Mouse (Mus musculus) small intestine, adult 2 months (tissue): ENCODE measurements at regions not wholly inside any gene's neighbourhood (a gene's known extent, or its start where the extent isn't known, plus 50 kb on each side); places are given as distances from the start of the nearest gene placed in this dataset.

ENCODE experiments used
- H3K27ac ChIP-seq: fragments of 200-500 bp; 2 replicates; pipeline ENCODE4 v1.5.1; 2012; ENCODE audit warnings: low read depth, low read length, control low read depth, inconsistent platforms; ENCODE audit not compliant: insufficient read depth
- H3K27me3 ChIP-seq: fragments of 200-500 bp; 2 replicates; pipeline ENCODE4 v1.6.1; 2012; ENCODE audit warnings: mild to moderate bottlenecking, moderate library complexity, low read length, inconsistent platforms; ENCODE audit not compliant: control insufficient read depth, insufficient read depth
- H3K36me3 ChIP-seq: fragments of 200-500 bp; 2 replicates; pipeline ENCODE4 v1.6.1; 2012; ENCODE audit warnings: mild to moderate bottlenecking, low read length, control low read depth, inconsistent platforms; ENCODE audit not compliant: control insufficient read depth, insufficient read depth
- H3K4me1 ChIP-seq: fragments of 200-500 bp; 2 replicates; pipeline ENCODE4 v1.6.1; 2012; ENCODE audit warnings: low read length, inconsistent platforms, mixed read lengths; ENCODE audit not compliant: control insufficient read depth, insufficient read depth, insufficient read length
- H3K4me3 ChIP-seq: fragments of 200-500 bp; 2 replicates; pipeline ENCODE4 v1.5.1; 2012; ENCODE audit warnings: low read depth, mild to moderate bottlenecking, control low read depth, inconsistent platforms, low read length, moderate library complexity
- CTCF ChIP-seq: fragments of 200-500 bp; IDR thresholded peaks from 2 replicates; pipeline ENCODE4 v1.5.1; 2012; ENCODE audit warnings: low read depth, mild to moderate bottlenecking, control low read depth, inconsistent platforms, low read length, moderate library complexity, mixed read lengths; ENCODE audit not compliant: insufficient replicate concordance, insufficient read length; ENCODE audit errors: extremely low read depth
- POLR2A ChIP-seq: fragments of 200-500 bp; IDR thresholded peaks from 2 replicates; pipeline ENCODE4 v1.6.1; 2012; ENCODE audit warnings: low read depth, mild to moderate bottlenecking, control low read depth, inconsistent platforms, low read length, moderate library complexity
- WGBS: fragments of 180-500 bp; shearing (Covaris S2); methylation state at CpG from one replicate; pipeline ENCODE4 v1.1.7; 2018; 5-methylcytosine and 5-hydroxymethylcytosine counted together

DNA sequence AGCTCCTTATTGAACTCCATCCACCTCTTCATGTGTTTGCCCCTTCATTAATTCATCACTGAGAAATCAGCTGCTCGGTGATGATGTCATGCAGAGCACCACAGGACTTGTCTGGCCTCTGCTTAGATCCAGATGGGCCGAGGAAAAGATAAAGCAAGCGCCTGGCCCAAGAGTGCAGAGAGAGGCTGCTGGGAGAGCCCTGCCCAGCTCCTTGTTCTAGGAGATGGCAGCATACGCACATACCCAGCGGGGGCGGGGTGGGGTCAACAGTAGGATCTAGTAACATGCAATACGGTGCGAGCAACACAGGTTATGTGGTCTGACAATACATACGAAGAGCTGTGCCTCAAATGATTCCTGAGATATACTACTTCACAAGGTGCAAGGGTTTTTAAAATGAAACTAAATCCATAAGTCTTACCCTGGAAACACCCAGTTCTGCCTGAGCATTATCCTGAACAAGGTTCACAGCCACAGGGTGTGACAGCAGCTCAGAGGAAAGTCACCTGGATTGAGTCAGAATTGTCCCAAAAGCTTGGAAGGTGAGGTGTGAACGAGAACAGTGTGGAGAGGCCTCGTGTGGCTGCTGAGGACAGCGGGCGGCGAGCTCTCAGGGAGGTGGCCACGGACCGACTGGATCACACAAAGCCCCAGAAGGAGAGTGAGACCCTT is 62.0 kb upstream of the Calm2 start:
- Histone ChIP-seq H3K4me3 (peak overlapping the region; percentile 20; the same call in 1 of the 2 replicates), H3K4me1 (peaks cover 18% of the 10 kb centered on the region), H3K27ac (peak overlapping the region; percentile 93), H3K27me3 (no peaks in the 10 kb centered on the region), H3K36me3 (no peaks in the 10 kb centered on the region)
- TF ChIP-seq POLR2A (no peak; the same call in 1 of the 2 replicates), CTCF (no peak)
- 39% methylated on average over 16 of the region's 16 CpGs for WGBS

DNA sequence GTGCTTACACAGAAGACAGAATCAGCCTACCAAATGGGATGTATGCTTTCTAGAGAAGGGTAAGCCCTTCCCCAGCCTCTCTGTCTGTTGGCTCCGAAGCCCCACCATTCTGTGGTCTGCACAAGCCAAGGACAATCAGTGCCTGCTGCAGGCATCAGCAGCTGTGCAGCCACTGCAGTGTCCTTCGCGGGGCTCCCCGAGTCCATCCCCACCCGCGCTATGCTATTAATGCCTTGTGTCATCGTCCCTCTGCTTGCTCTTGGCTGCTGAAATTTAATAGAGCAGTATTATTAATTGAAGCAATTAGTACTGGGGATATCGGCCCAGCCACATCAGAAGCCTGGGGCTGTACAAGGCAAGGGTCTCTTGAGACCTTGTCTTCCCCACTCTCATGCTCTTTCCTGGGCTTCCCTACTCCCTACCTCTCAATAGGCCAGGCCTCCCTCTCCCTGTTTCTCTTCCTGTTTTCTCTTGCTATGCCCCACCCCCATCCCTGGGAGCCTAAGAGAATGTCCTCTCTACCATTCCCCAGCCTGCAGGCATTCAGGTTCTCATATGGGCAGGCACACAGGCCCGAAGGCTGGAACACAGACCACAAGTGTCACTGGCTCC is 65.4 kb upstream of the Calm2 start:
- peaks cover 26% of the 10 kb centered on the region for H3K4me1 ChIP-seq
- WGBS = 76% methylated on average over 9 of the region's 9 CpGs
- H3K4me3 ChIP-seq = no peak overlapping the region
- H3K27me3 ChIP-seq = no peaks in the 10 kb centered on the region
- no peak for TF ChIP-seq POLR2A
- TF ChIP-seq CTCF = no peak
- no peaks in the 10 kb centered on the region for H3K36me3 ChIP-seq
- H3K27ac ChIP-seq = no peak overlapping the region

- peak overlapping the region; percentile 54 for H3K27ac ChIP-seq
- TF ChIP-seq CTCF = no peak
- TF ChIP-seq POLR2A = no peak
- 14% methylated on average over 11 of the region's 11 CpGs for WGBS
- H3K27me3 ChIP-seq = no peaks in the 10 kb centered on the region
- H3K4me1 ChIP-seq = peaks cover 19% of the 10 kb centered on the region
- no peak overlapping the region for H3K4me3 ChIP-seq
- no peaks in the 10 kb centered on the region for H3K36me3 ChIP-seq
Measured at GRCm38 (mm10) chr17:87513822-87514221, 67.1 kb upstream of the Calm2 start.

GRCm38 (mm10) chr17:87514366-87515126 is 67.8 kb upstream of the Calm2 start:
- Histone ChIP-seq H3K4me3 (no peak overlapping the region), H3K27ac (peak overlapping the region; percentile 54), H3K4me1 (peaks cover 19% of the 10 kb centered on the region), H3K27me3 (no peaks in the 10 kb centered on the region), H3K36me3 (no peaks in the 10 kb centered on the region)
- TF ChIP-seq POLR2A (no peak), CTCF (no peak)
- WGBS = 40% methylated on average over 6 of the region's 6 CpGs

DNA sequence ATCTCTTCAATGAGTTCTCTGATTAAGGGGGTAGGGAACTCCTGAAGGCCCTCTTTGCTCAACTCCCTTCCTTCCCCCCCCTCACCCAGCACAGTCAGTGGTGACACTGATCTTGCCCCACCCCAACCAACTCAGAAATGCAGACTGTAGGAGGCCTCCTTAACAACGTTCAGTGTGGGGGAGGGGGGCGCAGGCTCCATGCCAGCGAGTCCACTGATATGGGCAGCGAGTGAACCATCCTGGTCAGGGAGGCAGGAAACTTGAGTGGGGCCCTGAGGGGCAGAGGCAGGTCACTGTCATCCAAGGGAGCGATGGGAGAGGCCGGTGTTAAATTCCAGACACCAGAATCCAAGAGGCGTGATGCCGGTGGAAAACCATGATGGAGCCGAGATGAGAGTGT is 70.5 kb upstream of the Calm2 start:
- Histone ChIP-seq H3K27me3 (no peaks in the 10 kb centered on the region), H3K27ac (no peak overlapping the region), H3K4me3 (no peak overlapping the region), H3K36me3 (no peaks in the 10 kb centered on the region), H3K4me1 (peaks cover 24% of the 10 kb centered on the region)
- WGBS = 53% methylated on average over 9 of the region's 9 CpGs
- TF ChIP-seq POLR2A (no peak), CTCF (no peak)

DNA sequence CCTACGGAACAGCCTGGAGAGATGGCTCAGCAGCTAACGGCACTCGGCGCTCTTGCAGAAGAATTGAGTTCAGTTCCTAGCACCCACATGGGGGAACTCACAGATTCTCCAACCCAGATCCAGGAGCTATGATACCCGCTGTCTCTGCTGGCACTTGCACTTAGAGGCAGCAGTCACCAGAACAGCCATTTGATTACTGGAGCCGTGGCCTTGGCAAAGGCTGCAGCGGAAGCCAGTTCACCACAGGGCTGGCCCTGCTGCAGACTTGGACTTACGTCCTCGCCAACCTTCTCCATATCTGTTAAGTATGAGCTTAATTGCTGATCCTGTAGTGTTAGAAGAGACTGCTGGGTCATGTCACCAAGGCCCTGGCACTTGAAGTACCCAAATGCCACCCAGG is 72.7 kb upstream of the Calm2 start:
- no peak overlapping the region for H3K4me3 ChIP-seq
- TF ChIP-seq CTCF (no peak), POLR2A (no peak)
- 71% methylated on average over 9 of the region's 9 CpGs for WGBS
- no peaks in the 10 kb centered on the region for H3K27me3 ChIP-seq
- H3K36me3 ChIP-seq = no peaks in the 10 kb centered on the region
- H3K4me1 ChIP-seq = peaks cover 16% of the 10 kb centered on the region
- H3K27ac ChIP-seq = peak overlapping the region; percentile 55; the same call in 1 of the 2 replicates

DNA sequence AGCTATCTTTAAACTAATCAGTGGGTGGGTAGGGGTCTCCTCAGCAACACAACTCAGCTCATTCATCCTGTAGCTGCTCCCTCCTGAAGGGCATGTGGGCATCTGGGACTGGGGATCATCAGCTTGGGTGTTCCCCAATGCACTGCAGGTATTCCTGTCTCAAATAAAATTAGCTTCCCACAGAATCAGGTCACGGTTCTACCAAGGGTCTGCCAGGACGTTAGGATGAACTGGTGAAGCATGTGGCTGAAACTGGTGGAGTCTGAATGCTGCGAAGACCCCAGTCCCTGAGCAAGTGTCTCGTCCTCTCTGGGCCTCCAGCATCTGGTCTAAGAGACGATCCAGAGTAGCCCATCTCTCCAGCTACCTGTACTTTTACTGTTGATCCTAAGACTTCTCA is 74.1 kb upstream of the Calm2 start:
- H3K27me3 ChIP-seq = no peaks in the 10 kb centered on the region
- no peak overlapping the region for H3K4me3 ChIP-seq
- no peak for TF ChIP-seq CTCF
- no peak for TF ChIP-seq POLR2A
- peaks cover 16% of the 10 kb centered on the region for H3K4me1 ChIP-seq
- no peaks in the 10 kb centered on the region for H3K36me3 ChIP-seq
- WGBS = 96% methylated on average over 5 of the region's 5 CpGs
- no peak overlapping the region for H3K27ac ChIP-seq
